Mouse (Mus musculus) forebrain, embryonic 11.5 days (tissue): ENCODE data around the gene 4931423N10Rik. TPM values are rescaled to one million over a fixed set of nuclear protein-coding genes. Genes with fewer than 3 reads are reported as not detected.

Experiments used
- ATAC-seq: fragments of 200-750 bp; cut with Nextera tagmentation; replicated peaks from 2 replicates; pipeline ENCODE4 v1.8.0; 2017; ENCODE audit warnings: moderate TSS enrichment; ENCODE audit not compliant: low FRiP score
- DNase-seq: peaks from one replicate; pipeline ENCODE4 v3.0.0-alpha.2; 2017; ENCODE audit warnings: low spot score
- H3K27ac ChIP-seq: fragments of 300-500 bp; sonication (generic); 2 replicates; pipeline ENCODE4 v1.5.1; 2014; ENCODE audit warnings: low read depth, low read length
- H3K27me3 ChIP-seq: fragments of 300-500 bp; sonication (generic); 2 replicates; pipeline ENCODE4 v1.6.1; 2014; ENCODE audit warnings: mild to moderate bottlenecking, low read length, mixed read lengths; ENCODE audit not compliant: control insufficient read depth, insufficient read depth
- H3K36me3 ChIP-seq: fragments of 300-500 bp; sonication (generic); 2 replicates; pipeline ENCODE4 v1.6.1; 2014; ENCODE audit warnings: mild to moderate bottlenecking, low read length, moderate library complexity, mixed read lengths; ENCODE audit not compliant: control insufficient read depth, insufficient read depth
- H3K4me1 ChIP-seq: fragments of 300-500 bp; sonication (generic); replicated peaks from 2 replicates; pipeline ENCODE4 v1.6.1; 2014; ENCODE audit warnings: low read length, mixed read lengths; ENCODE audit not compliant: control insufficient read depth, insufficient read depth
- H3K4me2 ChIP-seq: fragments of 300-500 bp; sonication (generic); 2 replicates; pipeline ENCODE4 v1.6.1; 2014; ENCODE audit warnings: low read depth, mild to moderate bottlenecking, low read length, moderate library complexity, mixed read lengths; ENCODE audit not compliant: severe bottlenecking
- H3K4me3 ChIP-seq: fragments of 300-500 bp; sonication (generic); 2 replicates; pipeline ENCODE4 v1.5.1; 2014; ENCODE audit warnings: low read depth, low read length
- H3K9ac ChIP-seq: fragments of 300-500 bp; sonication (generic); 2 replicates; pipeline ENCODE4 v1.6.1; 2014; ENCODE audit warnings: low read length
- H3K9me3 ChIP-seq: fragments of 300-500 bp; sonication (generic); 2 replicates; pipeline ENCODE4 v1.6.1; 2016; ENCODE audit warnings: low read length, mixed read lengths; ENCODE audit not compliant: control insufficient read depth
- WGBS: fragments of 180-500 bp; shearing (Covaris S2); extraction: QIAGEN DNeasy Blood & Tissue Kit; methylation state at CpG from one replicate; pipeline ENCODE4 v1.1.7; 2014; 5-methylcytosine and 5-hydroxymethylcytosine counted together
- polyA plus RNA-seq: library from polyadenylated mRNA; unstranded; fragments of >200 nt; fragmentation: Nextera tagmentation; extraction: Ambion mirVana; gene quantifications from 2 replicates; pipeline ENCODE4 v1.2.1, GENCODE M21; 2014

4931423N10Rik gene
- polyA plus RNA-seq = 0.13 TPM in 1 of 2 replicates, not detected in the other

DNA sequence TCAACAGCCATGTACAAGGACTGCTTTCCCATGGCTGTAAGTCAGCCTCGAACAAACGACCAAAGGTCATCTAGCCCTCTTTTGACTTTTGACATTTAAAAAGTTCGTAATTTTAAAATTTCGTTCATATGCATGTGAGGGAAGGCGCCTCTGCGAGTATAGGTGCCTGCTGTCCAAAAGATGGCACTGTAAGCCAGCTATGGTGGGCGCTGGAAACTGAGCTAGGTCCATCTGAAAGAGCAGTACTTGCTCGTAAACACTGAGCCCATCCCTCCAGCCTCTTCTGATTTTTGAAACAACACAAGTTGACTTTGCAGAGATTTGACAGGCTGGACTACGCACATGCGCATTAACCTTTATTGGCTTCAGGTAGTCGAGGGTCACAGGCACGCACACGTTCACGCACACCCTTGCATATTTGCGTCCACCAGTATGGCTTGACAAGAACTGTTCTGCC is at the start of gene 4931423N10Rik:
Gene 4931423N10Rik (plus strand): TSS at position 407 of the 457 bp plus-strand sequence.
- no peak for ATAC-seq

DNA sequence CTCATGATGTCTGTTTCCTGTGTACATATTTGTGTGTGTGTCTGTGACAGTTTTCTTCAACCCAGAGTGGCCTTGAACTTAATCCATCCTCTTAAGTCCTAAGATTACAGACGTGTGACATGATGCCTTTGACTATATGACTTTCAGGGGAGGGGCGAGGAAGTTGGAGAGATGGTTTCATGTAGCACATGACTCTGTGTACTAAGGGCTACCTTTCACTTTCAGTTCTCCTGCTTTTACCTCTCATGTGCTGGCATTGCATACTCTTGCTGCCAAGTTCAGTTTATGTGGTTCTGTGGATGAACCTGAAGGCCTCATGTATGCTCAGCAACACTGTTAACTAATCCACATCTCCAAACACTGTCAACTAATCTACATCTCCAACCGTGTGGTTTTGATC is 35.0 kb upstream of the 4931423N10Rik start:
- H3K9ac ChIP-seq = no peak overlapping the region
- DNase-seq = no peak
- no peak for ATAC-seq
- H3K4me1 ChIP-seq = no peaks in the 10 kb centered on the region
- no peak overlapping the region for H3K27ac ChIP-seq
- no peaks in the 10 kb centered on the region for H3K9me3 ChIP-seq
- no peaks in the 10 kb centered on the region for H3K27me3 ChIP-seq
- no peak overlapping the region for H3K4me3 ChIP-seq
- no peak overlapping the region for H3K4me2 ChIP-seq
- H3K36me3 ChIP-seq = peaks cover 3% of the 10 kb centered on the region; the same call in 1 of the 2 replicates
- WGBS = 82% methylated on average over 3 of the region's 3 CpGs

More for the DNA sequence above, at the start of gene 4931423N10Rik:
- H3K9me3 ChIP-seq = no peaks in the 10 kb centered on the region
- H3K4me3 ChIP-seq = no peak within 1 kb of the TSS
- WGBS = 85% methylated on average over 15 of the region's 15 CpGs
- H3K4me2 ChIP-seq = no peak within 1 kb of the TSS
- no peaks in the 10 kb centered on the region for H3K36me3 ChIP-seq
- H3K27ac ChIP-seq = no peak within 1 kb of the TSS
- no peaks in the 10 kb centered on the region for H3K4me1 ChIP-seq
- H3K27me3 ChIP-seq = no peaks in the 10 kb centered on the region
- no peak for DNase-seq
- no peak within 1 kb of the TSS for H3K9ac ChIP-seq

DNA sequence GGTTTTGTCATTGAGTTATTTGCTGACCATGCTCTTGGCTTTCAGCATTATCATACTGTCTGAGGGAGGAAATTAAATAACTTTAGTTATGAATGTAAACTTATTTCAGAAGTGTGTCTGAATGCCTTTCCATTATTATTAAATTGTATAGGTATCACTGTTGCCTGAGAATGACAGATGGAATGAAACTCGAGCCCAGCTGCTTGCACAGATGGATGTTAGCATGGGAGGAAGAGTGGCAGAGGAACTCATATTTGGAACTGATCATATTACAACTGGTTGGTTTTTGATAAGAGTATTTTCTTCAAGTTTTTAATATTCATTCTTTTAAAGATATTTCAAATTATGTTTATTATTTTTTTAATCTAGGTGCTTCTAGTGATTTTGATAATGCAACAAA is 12.9 kb upstream of the 4931423N10Rik start:
- ATAC-seq (no peak), DNase-seq (no peak)
- no peak overlapping the region for H3K27ac ChIP-seq
- no peak overlapping the region for H3K4me2 ChIP-seq
- no peak overlapping the region for H3K9ac ChIP-seq
- WGBS = 89% methylated on average over 1 of the region's 1 CpGs
- H3K27me3 ChIP-seq = no peaks in the 10 kb centered on the region
- no peaks in the 10 kb centered on the region for H3K4me1 ChIP-seq
- peaks cover 5% of the 10 kb centered on the region; the same call in 1 of the 2 replicates for H3K36me3 ChIP-seq
- no peaks in the 10 kb centered on the region for H3K9me3 ChIP-seq
- no peak overlapping the region for H3K4me3 ChIP-seq

DNA sequence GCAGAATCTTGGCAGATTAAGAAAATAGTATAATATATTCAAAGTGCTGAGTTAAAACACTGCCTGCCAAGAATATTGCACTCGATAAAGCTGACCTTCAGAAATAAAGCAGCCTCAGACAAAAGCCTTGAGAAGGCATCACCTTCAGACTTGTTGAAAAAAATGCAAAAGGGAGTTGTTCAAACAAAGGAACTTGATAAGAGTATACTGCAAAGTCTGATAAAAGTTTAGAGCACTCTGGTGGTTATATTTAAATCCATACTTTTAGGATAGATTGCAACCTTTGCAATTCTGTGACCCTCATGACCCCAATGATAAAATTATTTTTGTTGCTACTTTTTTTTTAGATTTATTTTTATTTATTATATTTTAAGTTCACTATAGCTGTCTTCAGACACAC is 6.2 kb upstream of the 4931423N10Rik start:
- ATAC-seq = no peak

DNA sequence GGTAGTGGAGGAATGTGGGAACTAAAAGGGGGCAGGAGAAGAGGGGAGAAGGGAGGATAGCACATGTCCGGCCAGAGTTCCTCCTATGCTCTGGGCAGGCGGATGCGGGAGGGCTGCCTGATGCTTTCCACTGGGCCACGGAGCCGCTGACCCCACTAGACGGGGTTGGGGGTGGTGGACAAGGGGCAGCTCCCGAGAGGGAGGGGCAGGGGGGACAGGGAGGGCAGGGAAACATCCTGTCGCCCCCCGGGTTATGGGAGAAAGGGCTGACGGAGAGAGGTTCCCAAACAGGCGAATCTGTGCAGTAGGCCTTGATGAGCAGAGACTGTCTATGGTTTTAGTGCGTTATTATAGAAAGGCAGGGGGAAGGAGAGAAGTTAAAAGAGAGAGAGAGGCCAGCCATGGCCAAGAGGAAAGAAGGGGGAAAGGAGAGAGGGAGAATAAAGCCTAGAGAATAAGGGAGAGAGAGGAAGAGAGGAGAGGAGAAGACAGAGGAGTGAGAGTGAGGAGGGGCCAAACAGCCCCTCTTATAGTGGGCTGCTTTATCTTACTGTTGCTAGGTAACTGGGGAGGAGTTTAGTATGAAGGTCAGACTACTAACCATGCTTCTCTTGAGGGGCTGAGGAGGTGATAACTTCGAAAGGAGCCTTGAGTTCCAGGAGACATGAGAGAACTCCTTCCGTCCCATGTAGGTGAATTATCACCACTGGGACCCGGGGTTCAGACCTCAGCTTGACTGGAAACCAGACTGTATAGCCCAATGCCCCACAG is 4.2 kb upstream of the 4931423N10Rik start:
- DNase-seq = no peak
- no peaks in the 10 kb centered on the region for H3K4me1 ChIP-seq
- no peaks in the 10 kb centered on the region for H3K27me3 ChIP-seq
- no peak for ATAC-seq
- no peak overlapping the region for H3K4me2 ChIP-seq
- H3K4me3 ChIP-seq = no peak overlapping the region
- WGBS = 68% methylated on average over 15 of the region's 15 CpGs
- H3K9me3 ChIP-seq = no peaks in the 10 kb centered on the region
- H3K36me3 ChIP-seq = no peaks in the 10 kb centered on the region; the same call in 1 of the 2 replicates
- no peak overlapping the region for H3K27ac ChIP-seq
- H3K9ac ChIP-seq = no peak overlapping the region

More for the DNA sequence above, 6.2 kb upstream of the 4931423N10Rik start:
- Histone ChIP-seq H3K27me3 (no peaks in the 10 kb centered on the region), H3K9ac (no peak overlapping the region), H3K36me3 (peaks cover 3% of the 10 kb centered on the region; the same call in 1 of the 2 replicates), H3K4me3 (no peak overlapping the region), H3K4me1 (no peaks in the 10 kb centered on the region), H3K4me2 (no peak overlapping the region), H3K27ac (no peak overlapping the region), H3K9me3 (no peaks in the 10 kb centered on the region)
- DNase-seq = no peak
- WGBS = 92% methylated on average over 1 of the region's 1 CpGs

DNA sequence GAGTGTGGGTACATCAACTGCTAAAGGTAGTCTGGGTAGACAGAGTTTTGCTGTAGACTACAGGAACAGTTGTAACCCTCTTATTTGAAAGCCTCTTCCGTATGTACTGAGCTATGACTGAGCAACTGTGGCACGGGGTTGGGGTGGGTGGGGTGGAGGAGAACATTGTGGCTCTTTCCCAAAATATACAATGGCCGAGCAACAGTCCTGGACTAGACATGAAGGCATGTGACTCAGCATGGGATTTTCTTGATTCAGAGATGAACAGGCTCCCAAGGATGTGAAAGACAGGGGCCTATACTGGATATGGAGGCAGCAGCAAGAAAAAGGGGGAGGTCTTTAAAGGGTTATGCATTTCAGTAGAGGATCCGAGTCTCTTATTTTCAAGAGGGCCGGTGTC is 6.4 kb downstream of the 4931423N10Rik start:
- 84% methylated on average over 5 of the region's 5 CpGs for WGBS
- ATAC-seq = no peak
- no peaks in the 10 kb centered on the region for H3K9me3 ChIP-seq

DNA sequence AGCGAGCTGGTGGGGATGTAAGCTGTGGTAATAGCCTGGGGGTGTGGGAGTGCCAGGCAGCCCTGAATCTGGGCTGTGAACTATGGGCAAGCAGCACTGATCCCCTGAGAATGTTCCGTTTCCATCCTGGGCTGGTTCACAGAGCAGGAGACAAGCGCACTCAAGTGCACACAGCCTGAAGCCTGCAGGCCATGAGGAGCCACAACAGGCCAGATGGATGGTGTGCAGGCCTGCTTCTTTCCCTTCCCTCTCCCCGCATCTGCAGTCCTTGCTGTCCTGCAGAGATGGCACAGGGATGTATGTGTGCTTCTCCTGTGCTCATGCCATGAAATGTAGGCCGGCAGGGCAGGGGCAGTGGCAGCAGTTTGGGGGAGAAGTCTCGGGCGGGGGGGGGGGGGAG is 17.9 kb downstream of the 4931423N10Rik start:
- DNase-seq (no peak), ATAC-seq (no peak)
- Histone ChIP-seq H3K4me3 (no peak overlapping the region), H3K36me3 (no peaks in the 10 kb centered on the region), H3K27me3 (no peaks in the 10 kb centered on the region), H3K9me3 (no peaks in the 10 kb centered on the region), H3K4me1 (no peaks in the 10 kb centered on the region), H3K4me2 (no peak overlapping the region), H3K9ac (no peak overlapping the region), H3K27ac (no peak overlapping the region)
- WGBS = 74% methylated on average over 6 of the region's 7 CpGs

More for the DNA sequence above, 6.4 kb downstream of the 4931423N10Rik start:
- no peak overlapping the region for H3K27ac ChIP-seq
- DNase-seq = no peak
- no peak overlapping the region for H3K4me2 ChIP-seq
- no peaks in the 10 kb centered on the region for H3K27me3 ChIP-seq
- no peak overlapping the region for H3K9ac ChIP-seq
- H3K36me3 ChIP-seq = no peaks in the 10 kb centered on the region
- H3K4me3 ChIP-seq = no peak overlapping the region
- H3K4me1 ChIP-seq = no peaks in the 10 kb centered on the region

DNA sequence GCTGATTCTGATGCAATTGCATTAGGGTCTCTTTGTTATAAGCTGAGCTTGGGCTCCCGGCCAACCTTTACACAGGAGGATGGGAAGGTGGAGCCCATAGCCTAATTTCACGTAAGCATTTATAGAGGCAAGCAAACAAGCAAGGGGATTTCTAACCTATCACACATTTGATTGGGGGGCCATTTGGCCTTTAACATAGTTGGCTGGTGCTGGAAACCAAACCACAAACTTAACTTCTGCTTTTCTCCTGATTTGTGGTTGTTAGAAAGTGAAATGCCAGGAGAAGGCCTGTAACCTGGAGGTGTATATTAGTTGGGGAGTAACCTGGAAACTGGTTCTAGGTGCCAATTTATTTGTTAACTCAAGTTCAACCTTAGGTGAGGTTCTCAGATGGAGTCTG is 21.2 kb downstream of the 4931423N10Rik start:
- WGBS = 74% methylated on average over 2 of the region's 2 CpGs
- no peaks in the 10 kb centered on the region for H3K27me3 ChIP-seq
- no peak overlapping the region for H3K4me2 ChIP-seq
- no peaks in the 10 kb centered on the region for H3K4me1 ChIP-seq
- DNase-seq (no peak), ATAC-seq (no peak)
- no peak overlapping the region for H3K9ac ChIP-seq
- H3K9me3 ChIP-seq = no peaks in the 10 kb centered on the region
- H3K36me3 ChIP-seq = no peaks in the 10 kb centered on the region
- no peak overlapping the region for H3K4me3 ChIP-seq
- H3K27ac ChIP-seq = no peak overlapping the region
